Mouse (Mus musculus): Measurements from ENCODE around the gene Gapvd1.
"Not testable (repeated sequence)": the region's sequence is repeated elsewhere in the genome, so short reads cannot be mapped to it uniquely, and the experiment has no call there.

Gapvd1 gene

DNA sequence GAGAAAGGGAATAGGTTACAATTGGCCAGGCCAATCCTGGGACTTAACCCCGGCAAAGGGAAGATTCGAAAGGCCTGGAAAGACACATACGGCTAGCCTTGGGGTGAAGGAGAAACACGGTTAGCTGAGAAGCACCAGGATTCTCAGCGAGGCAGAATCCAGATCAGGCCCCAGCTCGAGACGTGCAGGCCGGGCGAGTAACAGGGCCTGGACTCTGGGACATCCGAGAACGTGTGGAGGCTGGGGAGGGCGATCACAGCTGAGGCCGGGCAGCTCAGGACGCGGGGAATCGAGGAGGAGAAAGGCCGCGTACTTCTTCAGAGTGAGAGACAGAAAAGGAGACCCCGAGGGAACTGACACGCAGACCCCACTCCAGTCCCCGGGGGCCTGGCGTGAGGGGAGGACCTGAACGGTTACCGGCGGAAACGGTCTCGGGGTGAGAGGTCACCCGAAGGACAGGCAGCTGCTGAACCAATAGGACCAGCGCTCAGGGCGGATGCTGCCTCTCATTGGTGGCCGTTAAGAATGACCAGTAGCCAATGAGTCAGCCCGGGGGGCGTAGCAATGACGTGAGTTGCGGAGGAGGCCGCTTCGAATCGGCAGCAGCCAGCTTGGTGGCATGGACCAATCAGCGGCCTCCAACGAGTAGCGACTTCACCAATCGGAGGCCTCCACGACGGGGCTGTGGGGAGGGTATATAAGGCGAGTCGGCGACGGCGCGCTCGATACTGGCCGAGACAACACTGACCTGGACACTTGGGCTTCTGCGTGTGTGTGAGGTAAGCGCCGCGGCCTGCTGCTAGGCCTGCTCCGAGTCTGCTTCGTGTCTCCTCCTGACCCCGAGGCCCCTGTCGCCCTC is 16.6 kb upstream of the Gapvd1 start, which contains the start of gene Hspa5:
Hspa5 (plus strand) TSS at position 603 of the 859 bp plus-strand sequence.
- DNase-seq: peak; percentile 97 to 98

GRCm38 (mm10) chr2:34770951-34771350 is 15.9 kb upstream of the Gapvd1 start:
- DNase-seq: no peak

DNA sequence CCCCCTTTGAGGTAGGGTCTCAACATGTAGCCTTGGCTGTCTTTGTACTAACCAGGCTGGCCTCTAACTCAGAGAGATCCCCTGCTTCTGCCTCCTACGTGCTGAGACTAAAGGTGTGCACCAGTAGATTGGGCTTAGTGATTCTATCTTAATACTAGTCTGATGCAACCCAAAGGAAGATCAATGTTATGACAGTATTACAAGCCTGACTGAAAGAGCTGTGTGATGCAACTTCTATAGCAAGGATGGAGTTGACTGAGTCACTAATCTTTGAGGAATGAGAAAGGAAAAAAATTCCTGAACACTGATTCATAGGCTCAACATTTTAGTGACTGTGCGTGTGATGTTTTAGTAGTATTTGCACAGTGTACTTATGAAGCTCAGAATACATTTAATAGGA is 15.0 kb upstream of the Gapvd1 start:
- DNase-seq: no peak

- DNase-seq: no peak
These were observed 9.8 kb upstream of the Gapvd1 start for GRCm38 (mm10) chr2:34764801-34765200.

DNA sequence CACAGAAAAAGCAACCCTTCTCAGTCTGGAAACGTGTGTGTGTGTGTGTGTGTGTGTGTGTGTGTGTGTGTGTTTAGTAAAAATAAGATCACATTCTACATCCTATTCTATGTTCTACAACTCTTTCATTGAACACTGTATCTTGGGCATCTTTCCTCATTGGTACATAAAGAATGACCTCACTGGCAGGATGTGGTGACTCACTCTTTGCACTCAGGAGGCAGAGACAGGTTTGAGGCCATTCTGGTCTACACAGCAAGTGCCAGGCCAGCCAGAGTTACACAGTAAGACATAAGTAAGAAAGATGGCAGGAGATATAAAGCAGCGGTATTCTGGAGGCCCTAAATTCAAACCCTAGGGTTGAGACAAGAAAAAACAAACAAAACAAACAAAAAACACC is 7.8 kb upstream of the Gapvd1 start:
- no peak for DNase-seq

DNA sequence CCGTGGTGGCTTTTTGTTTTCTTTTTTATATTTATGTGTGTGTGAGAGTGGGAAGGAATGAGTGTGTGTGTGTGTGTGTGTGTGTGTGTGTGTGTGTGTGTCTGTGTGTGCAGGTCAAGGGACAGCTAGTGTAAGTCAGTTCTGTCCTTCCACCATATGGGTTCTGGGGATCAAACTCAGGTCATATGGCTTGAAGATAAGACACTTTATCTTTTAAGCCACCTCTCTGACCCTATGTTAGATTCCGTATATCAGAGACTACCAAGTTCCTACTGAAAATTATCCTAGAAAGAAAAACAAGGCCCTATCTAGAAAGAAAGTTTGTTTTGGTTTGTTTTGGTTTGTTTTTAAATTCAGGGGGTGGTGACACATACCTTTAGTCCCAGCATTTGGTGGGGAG is 7.1 kb upstream of the Gapvd1 start:
- DNase-seq: no peak

GRCm38 (mm10) chr2:34761272-34761671 is 6.2 kb upstream of the Gapvd1 start:
- not testable (repeated sequence) for DNase-seq

- DNase-seq: no peak
These were observed 2.3 kb upstream of the Gapvd1 start for GRCm38 (mm10) chr2:34757341-34757740.

DNA sequence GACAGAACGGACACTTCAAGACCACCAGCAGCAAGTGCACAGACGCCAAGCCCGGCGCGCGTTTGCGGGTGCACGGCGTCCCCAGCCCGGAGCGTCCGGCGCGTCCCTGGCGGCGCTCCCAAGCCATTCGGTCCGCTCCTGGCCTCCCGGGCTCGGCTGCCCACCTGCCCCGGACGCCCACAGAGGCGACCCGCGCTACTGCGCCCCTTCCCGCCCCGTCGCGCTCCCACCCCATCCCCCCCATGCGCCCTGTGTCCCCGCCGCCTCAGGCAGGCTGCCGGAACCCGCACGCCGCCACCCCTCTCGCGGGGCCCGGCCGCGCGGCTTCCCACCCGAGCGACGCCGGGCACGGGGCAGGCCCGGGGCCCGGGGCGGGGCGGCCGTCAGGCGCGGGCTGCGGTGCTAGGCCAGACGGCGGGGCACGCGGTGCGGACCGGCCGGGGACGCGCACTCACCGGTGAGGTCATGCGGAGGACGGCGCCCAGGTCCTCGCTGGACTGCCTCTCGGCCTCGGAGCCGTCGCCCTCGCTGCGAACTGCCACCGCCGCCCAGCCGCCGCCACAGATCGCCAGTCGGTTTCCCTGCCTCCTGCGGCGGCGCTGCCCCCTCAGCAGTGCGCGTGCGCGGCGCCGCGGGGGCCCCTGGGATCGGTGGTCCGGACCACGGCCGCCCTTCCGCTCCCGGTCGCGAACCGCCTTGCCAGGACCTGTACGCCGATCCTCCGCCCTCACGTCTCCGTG is 1.1 kb downstream of the Gapvd1 start:
- peak; percentile 88 to 90 for DNase-seq

- DNase-seq: no peak
These were observed 4.8 kb downstream of the Gapvd1 start for GRCm38 (mm10) chr2:34750245-34750644.

GRCm38 (mm10) chr2:34748479-34748878 is 6.6 kb downstream of the Gapvd1 start:
- DNase-seq: no peak

- DNase-seq: no peak
These were observed 9.4 kb downstream of the Gapvd1 start for GRCm38 (mm10) chr2:34745673-34746072.

- no peak for DNase-seq
These were observed 10.6 kb downstream of the Gapvd1 start for GRCm38 (mm10) chr2:34744476-34744875.

GRCm38 (mm10) chr2:34742675-34743074 is 12.4 kb downstream of the Gapvd1 start:
- no peak for DNase-seq

GRCm38 (mm10) chr2:34741390-34742159 is 13.5 kb downstream of the Gapvd1 start:
- no peak for DNase-seq

DNA sequence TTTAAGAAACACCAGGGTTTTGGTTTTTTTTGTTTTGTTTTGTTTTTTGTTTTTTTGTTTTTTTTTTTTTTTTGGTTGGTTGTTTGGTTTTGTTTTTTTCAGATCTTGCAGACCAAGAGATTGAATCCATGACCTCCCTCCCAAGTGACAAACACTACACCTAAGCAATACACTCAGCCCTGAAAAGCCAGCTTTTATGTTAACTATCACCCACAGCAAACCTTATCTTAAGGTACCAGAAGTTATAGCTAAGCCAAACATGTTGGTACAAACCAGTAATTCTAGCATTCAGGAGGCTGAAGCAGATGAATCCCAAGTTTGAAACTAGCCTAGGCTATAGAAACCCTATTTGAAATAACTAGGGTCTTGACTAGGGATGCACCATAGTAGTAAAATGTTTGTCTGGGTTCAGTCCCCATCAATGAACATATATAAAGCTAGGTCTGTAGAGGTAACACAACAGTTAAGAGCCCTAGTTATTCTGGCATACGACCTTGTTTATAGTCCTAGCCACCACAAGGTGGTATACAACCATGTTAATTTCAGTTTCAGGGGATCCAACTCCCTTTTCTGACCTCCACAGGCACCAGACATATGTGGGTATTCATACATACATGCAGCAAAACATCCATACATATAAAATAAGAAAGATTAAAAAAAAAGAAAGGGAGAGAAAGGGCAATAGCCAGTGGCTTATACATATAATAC is 15.2 kb downstream of the Gapvd1 start:
- no peak for DNase-seq

GRCm38 (mm10) chr2:34737911-34738310 is 17.1 kb downstream of the Gapvd1 start:
- DNase-seq: no peak

DNA sequence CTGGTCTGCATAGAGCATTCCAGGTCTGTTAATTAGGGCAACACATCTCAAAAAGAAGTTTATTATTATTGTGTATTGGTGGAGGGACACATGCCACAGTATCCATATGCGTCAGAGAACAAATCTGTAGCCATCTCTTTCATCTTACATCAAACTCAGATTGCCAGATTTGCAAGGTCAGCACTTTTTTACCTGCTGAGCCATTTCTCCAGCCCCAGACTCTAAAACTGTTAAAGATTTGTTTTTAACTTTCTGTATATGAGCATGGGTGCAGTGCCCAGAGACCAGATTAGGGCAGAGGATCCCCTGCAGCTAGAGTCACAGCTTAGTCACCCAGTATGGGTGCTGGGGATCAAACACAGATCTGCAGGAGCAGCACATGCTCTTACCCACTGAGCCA is 18.4 kb downstream of the Gapvd1 start:
- DNase-seq: no peak

DNA sequence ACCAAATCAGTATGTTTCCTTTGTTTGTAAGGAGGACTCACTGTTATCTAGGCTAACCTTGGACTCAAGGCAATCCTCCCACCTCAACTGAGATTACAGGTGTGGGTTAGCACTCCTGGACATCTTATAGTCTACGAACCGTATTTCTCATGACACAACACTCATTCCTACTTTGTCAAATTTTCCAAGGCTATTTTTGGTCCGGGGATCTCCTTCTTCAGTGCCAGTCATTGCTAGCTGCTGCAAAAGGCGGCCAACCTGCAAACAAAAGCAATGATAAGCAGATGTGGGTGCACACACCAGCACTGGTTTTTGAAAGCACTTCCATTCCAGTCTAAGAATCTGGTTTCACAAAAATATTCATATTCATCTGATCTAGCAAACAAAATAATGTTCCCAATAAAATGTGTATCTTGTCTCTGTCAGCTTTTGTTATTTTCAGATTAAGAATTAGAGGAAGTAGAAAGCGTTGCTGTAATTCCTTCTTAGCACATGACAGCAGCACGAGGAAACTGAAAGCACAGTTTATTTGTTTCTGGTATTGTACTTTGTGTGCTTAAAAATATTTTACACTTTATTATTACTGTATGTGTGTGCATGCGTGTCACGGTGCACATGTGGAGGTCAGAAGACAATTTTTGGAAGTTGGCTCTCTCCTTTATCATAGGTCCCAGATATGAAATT is 27.8 kb downstream of the Gapvd1 start:
- DNase-seq: no peak

DNA sequence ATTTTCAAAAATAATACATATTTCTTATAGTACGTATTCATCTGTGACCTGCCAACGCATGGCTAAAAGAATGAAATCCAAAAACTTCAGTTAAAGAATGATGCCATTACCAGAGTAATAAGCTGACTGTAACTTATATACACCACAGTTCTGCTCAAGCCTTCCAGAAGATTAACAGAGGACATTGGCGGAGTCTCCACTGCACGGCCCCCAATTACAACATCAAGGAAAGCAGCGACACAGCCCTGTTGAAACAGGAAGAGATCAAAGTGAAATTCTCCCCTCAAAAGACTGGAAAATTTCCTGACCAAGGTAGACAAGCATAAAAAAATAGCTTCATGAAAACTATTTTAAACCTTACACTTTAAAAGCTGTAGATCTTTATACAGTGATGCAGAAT is 29.8 kb downstream of the Gapvd1 start:
- no peak for DNase-seq

DNA sequence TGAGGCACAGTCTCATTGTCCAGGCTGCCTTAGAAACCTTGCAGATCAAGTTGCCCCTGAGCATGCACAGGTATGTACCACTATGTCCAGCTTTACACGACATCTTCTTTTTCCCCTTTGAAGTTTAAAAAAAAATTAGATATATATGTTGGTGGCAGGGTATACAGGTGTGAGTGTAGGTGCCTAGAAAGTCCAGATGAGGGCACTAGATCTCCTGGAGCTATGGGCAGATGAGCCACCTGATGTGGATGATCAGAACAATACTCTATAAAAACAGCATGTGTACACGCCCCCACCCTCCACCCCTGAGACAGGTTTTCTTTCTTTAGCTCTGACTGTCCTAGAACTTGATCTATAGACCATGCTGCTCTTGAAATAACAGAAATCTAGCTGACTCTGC is 36.8 kb downstream of the Gapvd1 start:
- peak in 1 of 2 experiments; percentile 2 for DNase-seq

- no peak for DNase-seq
These were observed 43.1 kb downstream of the Gapvd1 start for GRCm38 (mm10) chr2:34711904-34712303.

Data from B cell, adult 2 months (primary cell).